Mouse (Mus musculus) lung, postnatal 4 days (tissue): Measurements from ENCODE around the gene Cad.
"Not testable (repeated sequence)": the region's sequence is repeated elsewhere in the genome, so short reads cannot be mapped to it uniquely, and the experiment has no call there.

Experiments used
- DNase-seq, 2 experiments: peaks; one replicate each; pipeline ENCODE4 v3.0.0; 2021

Gene Cad

GRCm38 (mm10) chr5:31054261-31055215 is at the start of gene Cad:
Gene Cad (plus strand): TSS chr5:31054780.
- peak; percentile 96 to 97 for DNase-seq

- DNase-seq: no peak
Measured at GRCm38 (mm10) chr5:31012737-31013136, 41.8 kb upstream of the Cad start.

- DNase-seq: no peak
Measured at GRCm38 (mm10) chr5:31015913-31016312, 38.7 kb upstream of the Cad start.

- not testable (repeated sequence) for DNase-seq
Measured at GRCm38 (mm10) chr5:31021790-31022189, 32.8 kb upstream of the Cad start.

GRCm38 (mm10) chr5:31022690-31023089 is 31.9 kb upstream of the Cad start:
- DNase-seq: no peak

GRCm38 (mm10) chr5:31023254-31023653 is 31.3 kb upstream of the Cad start:
- DNase-seq: no peak

- no peak for DNase-seq
Measured at GRCm38 (mm10) chr5:31024641-31025040, 29.9 kb upstream of the Cad start.

- DNase-seq: no peak
Measured at GRCm38 (mm10) chr5:31030926-31031325, 23.7 kb upstream of the Cad start.

- no peak for DNase-seq
Measured at GRCm38 (mm10) chr5:31031508-31031907, 23.1 kb upstream of the Cad start.

GRCm38 (mm10) chr5:31034669-31035068 is 19.9 kb upstream of the Cad start:
- DNase-seq: no peak

GRCm38 (mm10) chr5:31036556-31036955 is 18.0 kb upstream of the Cad start:
- DNase-seq: not testable (repeated sequence)

- no peak for DNase-seq
Measured at GRCm38 (mm10) chr5:31038171-31038845, 16.3 kb upstream of the Cad start.

GRCm38 (mm10) chr5:31046416-31046815 is 8.2 kb upstream of the Cad start:
- no peak for DNase-seq

- no peak for DNase-seq
Measured at GRCm38 (mm10) chr5:31047074-31047473, 7.5 kb upstream of the Cad start.

GRCm38 (mm10) chr5:31047848-31048762 is 6.5 kb upstream of the Cad start, which contains the start of gene Atraid:
Gene Atraid (plus strand): TSS chr5:31048312.
- peak; percentile 99 for DNase-seq

- peak; percentile 38 to 57 for DNase-seq
Measured at GRCm38 (mm10) chr5:31048763-31049641, 5.6 kb upstream of the Cad start, which contains the start of gene Slc5a6. Gene Slc5a6 (minus strand): TSS chr5:31048924.

- no peak for DNase-seq
Measured at GRCm38 (mm10) chr5:31050427-31050826, 4.2 kb upstream of the Cad start.

GRCm38 (mm10) chr5:31053728-31054127 is 852 bp upstream of the Cad start:
- not testable (repeated sequence) for DNase-seq

GRCm38 (mm10) chr5:31055216-31056140 is 898 bp downstream of the Cad start:
- DNase-seq: no peak

- DNase-seq: no peak
Measured at GRCm38 (mm10) chr5:31069810-31070209, 15.2 kb downstream of the Cad start.
